Mouse (Mus musculus): ENCODE measurements around the gene Sst.
A peak's percentile ranks its signal among the peaks of the same experiment; 100 is the strongest.

Sst gene

GRCm38 (mm10) chr16:23885098-23885497, 5.7 kb downstream of the Sst start:
- no peak for DNase-seq

DNA sequence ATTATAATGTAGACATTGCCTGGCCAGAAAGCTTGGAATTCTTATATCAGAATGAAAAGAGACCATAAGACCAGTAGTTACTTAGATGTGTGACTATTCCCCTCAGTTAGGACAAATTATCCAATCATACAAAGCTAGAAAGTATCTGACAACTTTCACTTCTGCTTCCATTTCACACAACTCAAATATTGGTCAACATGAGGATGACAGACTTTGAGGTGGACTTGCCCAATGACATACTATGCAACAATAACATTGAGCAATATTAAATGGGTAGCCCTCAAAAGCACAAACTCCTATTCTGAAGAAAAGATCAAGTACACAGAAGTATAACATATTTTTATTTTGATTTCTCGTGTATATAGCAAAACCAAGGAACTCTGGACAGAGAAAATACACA, 35.5 kb downstream of the Sst start:
- no peak for DNase-seq

GRCm38 (mm10) chr16:23849720-23850119, 41.0 kb downstream of the Sst start:
- DNase-seq, result no peak

DNA sequence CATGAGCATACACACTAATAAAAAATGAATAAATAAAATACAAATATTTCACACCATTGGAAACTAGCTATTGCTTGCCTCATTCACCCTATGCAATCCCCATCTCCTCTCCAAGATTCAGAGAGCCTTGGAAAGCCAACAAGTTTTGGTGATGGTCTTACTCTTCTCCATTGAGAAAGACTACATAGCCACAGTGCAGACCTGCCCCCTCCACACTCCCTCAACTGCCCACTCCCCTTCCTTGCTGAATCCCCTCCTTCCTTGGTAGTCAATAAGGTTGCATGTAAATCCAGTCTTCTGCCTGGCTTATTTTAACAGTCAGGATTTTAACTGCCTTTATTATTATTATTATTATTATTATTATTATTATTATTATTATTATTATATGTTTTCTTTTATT, 41.6 kb downstream of the Sst start:
- DNase-seq, result no peak

GRCm38 (mm10) chr16:23844622-23845021, 46.1 kb downstream of the Sst start:
- peak; percentile 15 for DNase-seq

GRCm38 (mm10) chr16:23842609-23843008, 48.1 kb downstream of the Sst start:
- no peak for DNase-seq

Data from thymus, postnatal 25 days (tissue).